ENCODE assay signal across 13 mouse cellular contexts in the genomic region with DNA sequence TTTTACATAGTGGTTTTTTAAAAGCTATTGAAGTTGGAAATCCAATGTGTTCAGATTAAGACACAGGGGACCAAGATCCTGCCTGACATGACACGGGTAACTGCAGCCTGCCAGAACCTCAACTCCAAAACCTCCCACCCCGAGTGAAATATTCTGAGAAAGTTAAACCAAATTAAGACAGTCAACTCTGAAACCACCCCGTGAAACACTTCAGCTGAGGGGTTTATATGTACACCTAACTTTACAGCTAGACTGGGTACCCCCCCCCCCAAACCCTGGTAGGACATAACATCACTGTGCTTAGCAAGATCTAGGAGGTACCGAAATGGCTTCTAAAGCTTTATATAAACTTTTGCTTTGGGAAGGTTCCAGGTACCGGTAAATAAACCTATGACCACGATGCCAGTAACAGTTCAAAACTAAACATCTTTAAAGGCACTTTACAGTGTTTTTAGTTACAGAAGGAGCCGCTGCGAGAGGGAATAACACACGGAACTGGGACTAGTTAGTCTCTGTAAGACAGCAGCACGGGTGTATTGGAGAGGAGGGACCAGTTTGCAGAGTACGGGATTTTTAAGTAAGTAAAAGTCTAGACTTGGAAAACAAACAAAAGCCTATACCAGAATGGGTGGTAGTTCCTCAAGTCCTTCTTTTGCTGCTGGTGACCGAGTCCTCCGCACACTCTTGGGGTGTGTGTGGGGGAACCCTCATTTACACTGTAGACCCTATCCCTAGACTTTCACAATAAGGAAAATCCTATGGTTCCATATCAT. TPM values are rescaled to one million over a fixed set of nuclear protein-coding genes. Genes with fewer than 3 reads are reported as not detected.
DNase-seq lines count a peak whose midpoint lies in the region; ATAC-seq lines count a peak whose summit lies in the region.
"Had no signal": no experiment of that assay in that cellular context is flagged by ENCODE, and none has a peak within 500 bp of the region (broad histone marks: within the 10 kb centered on the region; RNA-seq: fewer than 3 reads in every experiment).

No protein-coding gene starts in this region.

- H3K27me3 ChIP-seq in hindbrain, embryonic 10.5 days (ENCODE audit: insufficient read depth, poor library complexity, severe bottlenecking): peaks cover 96% of the 10 kb centered on the region
- H3K27me3 ChIP-seq in hindbrain, embryonic 16.5 days (replicated peaks; ENCODE audit: control insufficient read depth, insufficient read depth, low read length): peaks cover 34% of the 10 kb centered on the region
- H3K27me3 ChIP-seq in neural tube, embryonic 11.5 days (ENCODE audit: control insufficient read depth, insufficient read depth, low read length): peaks cover 70% of the 10 kb centered on the region

- no peak overlapping the region for H3K27ac ChIP-seq in hindbrain, embryonic 10.5 days
- no peak overlapping the region for H3K27ac ChIP-seq in hindbrain, embryonic 16.5 days (ENCODE audit: low read depth, low read length)
- no peak overlapping the region for H3K27ac ChIP-seq in neural tube, embryonic 11.5 days (ENCODE audit: low read depth, low read length)
- H3K27ac ChIP-seq: layer of hippocampus, adult 2 months; liver, embryonic 13.5 days had no signal

- no peak overlapping the region for H3K4me2 ChIP-seq in hindbrain, embryonic 16.5 days (ENCODE audit: low read length)
- no peak overlapping the region for H3K4me2 ChIP-seq in neural tube, embryonic 11.5 days (ENCODE audit: low read depth)

- peak overlapping the region; percentile 60; the same call in 1 of the 2 replicates for H3K4me3 ChIP-seq in hindbrain, embryonic 10.5 days
- H3K4me3 ChIP-seq in hindbrain, embryonic 16.5 days (ENCODE audit: low read length): no peak overlapping the region
- H3K4me3 ChIP-seq in neural tube, embryonic 11.5 days (ENCODE audit: low read depth, low read length): no peak overlapping the region
- H3K4me3 ChIP-seq: layer of hippocampus, adult 2 months had no signal

- no peak for DNase-seq in hindbrain, embryonic 10.5 days (ENCODE audit: low spot score)
- DNase-seq in embryo, embryonic 9.5 days (ENCODE audit: extremely low spot score): peak; percentile 44
- DNase-seq in forelimb bud, embryonic 11.5 days (ENCODE audit: low read depth, low spot score): peak; percentile 21
- peak; percentile 41 for DNase-seq in neural tube, embryonic 11.5 days (ENCODE audit: low spot score)
- no peak for DNase-seq in frontal cortex, postnatal 36 days (ENCODE audit: low spot score in 2 of 2)
- DNase-seq in urinary bladder, postnatal 14 days (ENCODE audit: low spot score): no peak
- DNase-seq in urinary bladder, postnatal 25 days (ENCODE audit: low spot score): no peak
- DNase-seq: liver, embryonic 13.5 days; right cerebral cortex, postnatal 25 days had no signal

- no peak overlapping the region for H3K9ac ChIP-seq in hindbrain, embryonic 16.5 days (ENCODE audit: low read depth, low read length)
- H3K9ac ChIP-seq in neural tube, embryonic 11.5 days (ENCODE audit: low read length): no peak overlapping the region
- H3K9ac ChIP-seq: liver, embryonic 13.5 days had no signal

- no peaks in the 10 kb centered on the region for H3K9me3 ChIP-seq in hindbrain, embryonic 10.5 days
- H3K9me3 ChIP-seq in hindbrain, embryonic 16.5 days (ENCODE audit: control insufficient read depth, low read length): no peaks in the 10 kb centered on the region
- no peaks in the 10 kb centered on the region for H3K9me3 ChIP-seq in neural tube, embryonic 11.5 days (ENCODE audit: control insufficient read depth, low read length)
- H3K9me3 ChIP-seq: liver, embryonic 13.5 days had no signal

- WGBS in hindbrain, embryonic 10.5 days: 2% methylated on average over 13 of the region's 13 CpGs
- 4% methylated on average over 13 of the region's 13 CpGs for WGBS in hindbrain, embryonic 16.5 days
- 2% methylated on average over 13 of the region's 13 CpGs for WGBS in neural tube, embryonic 11.5 days

- H3K36me3 ChIP-seq in hindbrain, embryonic 10.5 days: no peaks in the 10 kb centered on the region
- no peaks in the 10 kb centered on the region for H3K36me3 ChIP-seq in hindbrain, embryonic 16.5 days (ENCODE audit: control insufficient read depth, insufficient read depth, low read length)
- H3K36me3 ChIP-seq in neural tube, embryonic 11.5 days (ENCODE audit: control insufficient read depth, insufficient read depth, low read length): no peaks in the 10 kb centered on the region
- H3K36me3 ChIP-seq: liver, embryonic 13.5 days had no signal

- no peak for ATAC-seq in hindbrain, embryonic 16.5 days
- no peak; the same call in 1 of the 2 replicates for ATAC-seq in neural tube, embryonic 11.5 days (ENCODE audit: insufficient read depth, low FRiP score, low TSS enrichment)
- ATAC-seq: CD4-positive, CD25-positive, alpha-beta regulatory T cell, adult 4 months had no signal

- H3K4me1 ChIP-seq in hindbrain, embryonic 10.5 days (replicated peaks): peaks cover 39% of the 10 kb centered on the region
- peaks cover 9% of the 10 kb centered on the region for H3K4me1 ChIP-seq in hindbrain, embryonic 16.5 days (ENCODE audit: control insufficient read depth, insufficient read depth, low read depth, low read length)
- H3K4me1 ChIP-seq in neural tube, embryonic 11.5 days (ENCODE audit: control insufficient read depth, insufficient read depth, low read length): peaks cover 15% of the 10 kb centered on the region

RNA-seq across cellular contexts. Expression of a gene that starts 3.2 kb away (rescaled TPM):
- polyA plus RNA-seq in hindbrain, embryonic 10.5 days (2016; fragmentation: Nextera tagmentation; extraction: Ambion mirVana): 2.8 TPM in 2 replicates
- 0.29 and 2.0 TPM in 2 replicates for polyA plus RNA-seq in hindbrain, embryonic 16.5 days (2015; fragmentation: Nextera tagmentation; extraction: Ambion mirVana)
- polyA plus RNA-seq in neural tube, embryonic 11.5 days (2014; fragmentation: Nextera tagmentation; extraction: Ambion mirVana): 0.22 and 0.27 TPM in 2 replicates
- polyA plus RNA-seq: CD4-positive, CD25-positive, alpha-beta regulatory T cell, adult 4 months; heart, postnatal 0 days; liver, embryonic 13.5 days had no signal

Comparison
In these comparisons a context has a peak if more than half of its experiments do, and no peak if none do; other contexts are left out.
1. DNase-seq: peak in embryo, embryonic 9.5 days (single experiment), forelimb bud, embryonic 11.5 days (single experiment) and neural tube, embryonic 11.5 days (single experiment); none in hindbrain, embryonic 10.5 days (single experiment), frontal cortex, postnatal 36 days (0 of 2), urinary bladder, postnatal 14 days (single experiment) and urinary bladder, postnatal 25 days (single experiment).